Mouse (Mus musculus) hindbrain, embryonic 12.5 days (tissue): Measurements from ENCODE around the gene Git1. TPM values are rescaled to one million over a fixed set of nuclear protein-coding genes. Genes with fewer than 3 reads are reported as not detected.

Experiments
- ATAC-seq: fragments of 200-750 bp; cut with Nextera tagmentation; 2 replicates; pipeline ENCODE4 v1.8.0; 2017; ENCODE audit warnings: moderate TSS enrichment; ENCODE audit not compliant: low FRiP score
- H3K27ac ChIP-seq: fragments of 300-500 bp; sonication (generic); 2 replicates; pipeline ENCODE4 v1.5.1; 2016; ENCODE audit warnings: mild to moderate bottlenecking
- H3K27me3 ChIP-seq: fragments of 300-500 bp; sonication (generic); 2 replicates; pipeline ENCODE4 v1.6.1; 2016; ENCODE audit warnings: mild to moderate bottlenecking
- H3K36me3 ChIP-seq: fragments of 300-500 bp; sonication (generic); 2 replicates; pipeline ENCODE4 v1.6.1; 2016; ENCODE audit warnings: mild to moderate bottlenecking
- H3K4me1 ChIP-seq: fragments of 300-500 bp; sonication (generic); 2 replicates; pipeline ENCODE4 v1.6.1; 2016
- H3K4me2 ChIP-seq: fragments of 300-500 bp; sonication (generic); replicated peaks from 2 replicates; pipeline ENCODE4 v1.6.1; 2016; ENCODE audit warnings: mild to moderate bottlenecking
- H3K4me3 ChIP-seq: fragments of 300-500 bp; sonication (generic); 2 replicates; pipeline ENCODE4 v1.5.1; 2016; ENCODE audit warnings: mild to moderate bottlenecking
- H3K9ac ChIP-seq: fragments of 300-500 bp; sonication (generic); 2 replicates; pipeline ENCODE4 v1.6.1; 2016; ENCODE audit warnings: mild to moderate bottlenecking, moderate library complexity
- H3K9me3 ChIP-seq: fragments of 300-500 bp; sonication (generic); replicated peaks from 2 replicates; pipeline ENCODE4 v1.6.1; 2016; ENCODE audit warnings: mild to moderate bottlenecking
- WGBS: fragments of 180-500 bp; shearing (Covaris S2); methylation state at CpG from one replicate; pipeline ENCODE4 v1.1.7; 2016; 5-methylcytosine and 5-hydroxymethylcytosine counted together
- polyA plus RNA-seq: library from polyadenylated mRNA; unstranded; fragments of >200 nt; fragmentation: Nextera tagmentation; extraction: Ambion mirVana; gene quantifications from 2 replicates; pipeline ENCODE4 v1.2.1, GENCODE M21; 2016

The Git1 gene
- polyA plus RNA-seq, 1 experiment from 2014 or later: 13.4 TPM

GRCm38 (mm10) chr11:77464684-77465083 lies 28.7 kb upstream of the Git1 start:
- no peak for ATAC-seq
- H3K4me1 ChIP-seq: peaks cover 18% of the 10 kb centered on the region
- 59% methylated on average over 4 of the region's 4 CpGs for WGBS
- H3K9ac ChIP-seq: no peak overlapping the region
- H3K9me3 ChIP-seq: no peaks in the 10 kb centered on the region
- H3K4me3 ChIP-seq: no peak overlapping the region
- H3K4me2 ChIP-seq: no peak overlapping the region
- H3K27ac ChIP-seq: no peak overlapping the region
- no peaks in the 10 kb centered on the region for H3K36me3 ChIP-seq
- H3K27me3 ChIP-seq: peaks cover 86% of the 10 kb centered on the region

- 48% methylated on average over 3 of the region's 3 CpGs for WGBS
- Histone ChIP-seq H3K4me3 (no peak overlapping the region), H3K9me3 (no peaks in the 10 kb centered on the region), H3K36me3 (no peaks in the 10 kb centered on the region), H3K4me1 (peaks cover 18% of the 10 kb centered on the region), H3K9ac (no peak overlapping the region), H3K27me3 (peaks cover 86% of the 10 kb centered on the region), H3K27ac (no peak overlapping the region), H3K4me2 (no peak overlapping the region)
- no peak for ATAC-seq
Observed at GRCm38 (mm10) chr11:77465111-77465510, 28.3 kb upstream of the Git1 start.

DNA sequence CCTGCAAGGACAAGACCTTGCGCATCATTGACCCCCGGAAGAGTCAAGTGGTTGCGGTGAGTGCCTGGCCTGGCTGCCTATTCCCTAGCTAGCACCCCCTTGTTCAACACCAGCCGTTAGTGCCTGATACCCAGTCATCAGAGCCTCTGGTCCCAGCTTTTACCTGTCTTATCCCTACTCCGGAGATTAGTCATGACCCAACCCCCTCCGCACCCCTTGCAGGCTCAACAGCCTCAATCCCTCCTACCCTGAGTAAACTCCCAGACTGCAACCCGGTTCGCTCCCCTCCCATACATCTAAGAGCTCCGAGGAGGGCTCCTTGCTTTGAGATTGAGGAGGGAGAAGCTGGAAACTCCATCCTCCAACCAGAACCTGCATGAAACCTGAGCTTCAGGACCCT lies 26.8 kb upstream of the Git1 start:
- H3K4me3 ChIP-seq: no peak overlapping the region
- peaks cover 18% of the 10 kb centered on the region for H3K4me1 ChIP-seq
- WGBS: 29% methylated on average over 9 of the region's 9 CpGs
- peaks cover 11% of the 10 kb centered on the region for H3K36me3 ChIP-seq
- H3K9ac ChIP-seq: no peak overlapping the region
- peaks cover 71% of the 10 kb centered on the region for H3K27me3 ChIP-seq
- H3K4me2 ChIP-seq: peak overlapping the region; percentile 9; the same call in 1 of the 2 replicates
- no peaks in the 10 kb centered on the region for H3K9me3 ChIP-seq
- no peak for ATAC-seq
- H3K27ac ChIP-seq: no peak overlapping the region

DNA sequence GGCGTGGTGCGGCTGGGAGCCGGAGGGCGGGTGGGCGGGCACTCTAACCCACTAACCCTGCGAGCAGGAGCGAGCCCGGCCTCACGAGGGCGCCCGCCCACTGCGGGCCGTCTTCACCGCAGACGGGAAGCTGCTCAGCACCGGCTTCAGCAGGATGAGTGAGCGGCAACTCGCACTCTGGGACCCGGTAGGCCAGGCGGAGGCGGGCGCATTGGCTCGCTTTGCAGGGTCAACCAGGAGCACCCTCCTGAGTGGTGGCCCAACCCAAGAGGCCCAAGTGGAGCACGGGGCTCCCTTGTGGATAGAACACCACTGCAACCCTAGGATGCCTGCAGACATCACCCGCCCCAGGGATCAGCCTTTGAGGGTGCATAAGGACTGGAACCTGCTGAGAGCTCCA lies 26.2 kb upstream of the Git1 start:
- WGBS: 2% methylated on average over 25 of the region's 25 CpGs
- peaks cover 66% of the 10 kb centered on the region for H3K27me3 ChIP-seq
- no peaks in the 10 kb centered on the region for H3K9me3 ChIP-seq
- H3K4me2 ChIP-seq: peak overlapping the region; percentile 9; the same call in 1 of the 2 replicates
- no peak overlapping the region for H3K4me3 ChIP-seq
- peaks cover 17% of the 10 kb centered on the region for H3K36me3 ChIP-seq
- peaks cover 14% of the 10 kb centered on the region for H3K4me1 ChIP-seq
- no peak overlapping the region for H3K27ac ChIP-seq
- no peak for ATAC-seq
- peak overlapping the region; percentile 13; the same call in 1 of the 2 replicates for H3K9ac ChIP-seq

DNA sequence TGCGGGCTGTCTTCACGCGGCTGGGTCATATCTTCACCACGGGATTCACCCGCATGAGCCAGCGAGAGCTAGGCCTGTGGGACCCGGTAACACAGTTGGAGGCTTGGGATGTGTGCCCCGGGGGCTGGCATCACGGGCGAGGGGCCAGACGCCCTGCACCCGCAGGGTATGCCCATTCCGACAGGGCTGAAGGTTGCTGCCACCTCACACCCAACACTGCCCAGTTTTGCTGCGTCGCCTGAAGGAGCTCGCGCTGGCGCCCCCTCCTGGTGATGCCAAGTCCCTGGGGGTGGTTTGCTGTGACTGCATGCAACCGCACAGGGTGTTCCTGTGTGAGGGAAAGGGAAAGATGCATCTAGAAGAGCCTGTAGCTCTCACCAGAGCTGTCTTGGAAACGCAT lies 25.6 kb upstream of the Git1 start:
- H3K9ac ChIP-seq: no peak overlapping the region
- peaks cover 8% of the 10 kb centered on the region for H3K4me1 ChIP-seq
- no peak for ATAC-seq
- WGBS: 17% methylated on average over 20 of the region's 20 CpGs
- no peak overlapping the region for H3K27ac ChIP-seq
- no peaks in the 10 kb centered on the region for H3K9me3 ChIP-seq
- H3K4me3 ChIP-seq: no peak overlapping the region
- peaks cover 59% of the 10 kb centered on the region for H3K27me3 ChIP-seq
- peak overlapping the region; percentile 33 for H3K4me2 ChIP-seq
- peaks cover 23% of the 10 kb centered on the region for H3K36me3 ChIP-seq

DNA sequence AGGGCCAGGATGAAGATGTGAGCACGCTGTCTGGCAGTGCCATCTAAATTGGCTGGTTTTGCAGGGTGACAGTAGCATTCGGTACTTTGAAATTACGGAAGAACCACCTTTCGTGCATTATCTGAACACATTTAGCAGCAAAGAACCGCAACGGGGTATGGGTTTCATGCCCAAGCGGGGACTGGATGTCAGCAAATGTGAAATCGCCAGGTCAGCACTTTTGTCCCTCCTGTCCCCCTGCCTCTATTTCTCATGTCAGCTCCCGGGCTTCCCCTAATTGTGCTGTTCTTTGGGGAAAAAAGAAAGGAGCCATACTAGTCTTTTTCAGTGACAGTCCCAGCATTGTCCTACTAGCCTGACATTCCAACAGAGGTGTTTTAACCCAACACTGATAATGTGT lies 25.0 kb upstream of the Git1 start:
- no peak overlapping the region for H3K4me2 ChIP-seq
- H3K9me3 ChIP-seq: no peaks in the 10 kb centered on the region
- H3K9ac ChIP-seq: no peak overlapping the region
- H3K27ac ChIP-seq: no peak overlapping the region
- peaks cover 30% of the 10 kb centered on the region for H3K36me3 ChIP-seq
- H3K4me1 ChIP-seq: peaks cover 7% of the 10 kb centered on the region
- peaks cover 53% of the 10 kb centered on the region for H3K27me3 ChIP-seq
- 77% methylated on average over 9 of the region's 9 CpGs for WGBS
- no peak overlapping the region for H3K4me3 ChIP-seq
- ATAC-seq: no peak

DNA sequence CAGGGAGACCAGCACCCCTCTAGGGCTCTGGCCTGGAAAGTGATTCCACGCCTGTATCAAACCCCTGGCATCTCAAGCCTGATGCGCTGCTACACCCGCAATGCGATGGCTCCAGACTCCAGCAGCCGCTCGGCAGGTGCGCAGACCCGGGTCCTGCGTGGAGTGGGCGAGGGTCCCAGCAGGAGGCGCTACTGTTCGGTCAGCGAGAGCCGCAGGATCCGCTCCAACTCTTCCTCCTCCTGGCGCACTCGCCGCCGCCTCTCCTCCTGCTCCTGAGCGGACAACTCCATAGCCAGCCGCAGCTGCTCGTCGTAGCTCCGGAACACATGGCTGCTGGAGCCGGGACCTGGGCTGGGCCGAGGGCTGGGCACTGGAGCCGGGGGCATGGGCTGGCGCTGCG lies 22.0 kb upstream of the Git1 start:
- H3K9me3 ChIP-seq: no peaks in the 10 kb centered on the region
- ATAC-seq: no peak
- peaks cover 4% of the 10 kb centered on the region for H3K4me1 ChIP-seq
- 67% methylated on average over 28 of the region's 29 CpGs for WGBS
- peaks cover 25% of the 10 kb centered on the region for H3K27me3 ChIP-seq
- H3K36me3 ChIP-seq: peaks cover 49% of the 10 kb centered on the region
- H3K9ac ChIP-seq: no peak overlapping the region
- no peak overlapping the region for H3K4me2 ChIP-seq
- H3K27ac ChIP-seq: no peak overlapping the region
- H3K4me3 ChIP-seq: no peak overlapping the region

GRCm38 (mm10) chr11:77472775-77473174 lies 20.6 kb upstream of the Git1 start:
- WGBS: 94% methylated on average over 16 of the region's 16 CpGs
- Histone ChIP-seq H3K4me2 (no peak overlapping the region), H3K9ac (no peak overlapping the region), H3K4me3 (no peak overlapping the region), H3K9me3 (no peaks in the 10 kb centered on the region), H3K4me1 (peaks cover 1% of the 10 kb centered on the region), H3K27me3 (peaks cover 11% of the 10 kb centered on the region), H3K27ac (no peak overlapping the region), H3K36me3 (peaks cover 52% of the 10 kb centered on the region)
- no peak for ATAC-seq

DNA sequence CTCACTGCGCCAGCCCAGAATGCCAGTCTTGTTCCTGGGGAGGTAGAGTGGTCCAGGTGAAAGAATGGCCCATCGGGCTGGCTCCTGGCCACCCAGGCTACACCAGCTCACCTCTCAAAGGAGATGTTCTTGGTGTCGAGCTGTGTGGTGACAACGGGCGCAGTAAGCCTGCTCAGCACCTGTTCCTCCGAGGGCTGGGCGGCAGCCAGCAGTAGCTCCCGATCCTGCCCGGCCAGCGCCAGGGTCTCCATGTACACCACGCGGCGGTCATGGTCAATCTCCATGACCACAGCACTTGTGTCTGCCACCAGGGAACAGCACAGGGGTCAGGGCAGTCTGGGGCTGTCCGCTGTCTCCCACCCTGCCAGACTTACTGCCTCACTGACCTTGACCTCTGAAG lies 17.1 kb upstream of the Git1 start:
- Histone ChIP-seq H3K36me3 (peaks cover 44% of the 10 kb centered on the region), H3K4me3 (no peak overlapping the region), H3K9me3 (no peaks in the 10 kb centered on the region), H3K27ac (no peak overlapping the region), H3K9ac (no peak overlapping the region), H3K27me3 (no peaks in the 10 kb centered on the region), H3K4me1 (no peaks in the 10 kb centered on the region), H3K4me2 (no peak overlapping the region)
- 92% methylated on average over 14 of the region's 14 CpGs for WGBS
- ATAC-seq: no peak

DNA sequence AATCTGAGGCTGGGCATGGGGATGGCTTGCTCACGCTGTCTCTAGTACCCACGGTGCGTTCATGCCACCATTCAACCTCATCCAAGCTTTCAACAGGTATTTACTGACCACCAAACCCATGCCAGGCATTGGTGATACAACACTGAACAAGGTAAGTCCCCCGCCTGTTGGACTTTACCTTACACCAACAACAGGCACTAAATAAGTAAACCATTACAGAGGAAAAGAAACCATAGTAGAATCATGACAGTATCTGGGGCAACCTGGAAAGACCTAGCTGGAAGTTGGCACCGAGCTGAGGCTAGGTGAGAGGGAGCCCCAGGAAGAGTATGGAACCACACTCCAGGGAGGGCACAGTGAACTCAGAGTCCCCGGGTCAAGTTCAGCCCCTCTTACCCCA lies 16.5 kb upstream of the Git1 start:
- ATAC-seq: no peak
- Histone ChIP-seq H3K4me2 (no peak overlapping the region), H3K27ac (no peak overlapping the region), H3K27me3 (no peaks in the 10 kb centered on the region), H3K36me3 (peaks cover 37% of the 10 kb centered on the region), H3K4me3 (no peak overlapping the region), H3K9ac (no peak overlapping the region), H3K9me3 (no peaks in the 10 kb centered on the region), H3K4me1 (no peaks in the 10 kb centered on the region)
- WGBS: 90% methylated on average over 6 of the region's 6 CpGs

GRCm38 (mm10) chr11:77483043-77483442 lies 10.3 kb upstream of the Git1 start:
- Histone ChIP-seq H3K9ac (no peak overlapping the region), H3K9me3 (no peaks in the 10 kb centered on the region), H3K4me1 (peaks cover 48% of the 10 kb centered on the region), H3K4me2 (no peak overlapping the region), H3K27ac (no peak overlapping the region), H3K27me3 (no peaks in the 10 kb centered on the region), H3K4me3 (no peak overlapping the region), H3K36me3 (no peaks in the 10 kb centered on the region)
- no peak for ATAC-seq
- WGBS: 69% methylated on average over 3 of the region's 3 CpGs

DNA sequence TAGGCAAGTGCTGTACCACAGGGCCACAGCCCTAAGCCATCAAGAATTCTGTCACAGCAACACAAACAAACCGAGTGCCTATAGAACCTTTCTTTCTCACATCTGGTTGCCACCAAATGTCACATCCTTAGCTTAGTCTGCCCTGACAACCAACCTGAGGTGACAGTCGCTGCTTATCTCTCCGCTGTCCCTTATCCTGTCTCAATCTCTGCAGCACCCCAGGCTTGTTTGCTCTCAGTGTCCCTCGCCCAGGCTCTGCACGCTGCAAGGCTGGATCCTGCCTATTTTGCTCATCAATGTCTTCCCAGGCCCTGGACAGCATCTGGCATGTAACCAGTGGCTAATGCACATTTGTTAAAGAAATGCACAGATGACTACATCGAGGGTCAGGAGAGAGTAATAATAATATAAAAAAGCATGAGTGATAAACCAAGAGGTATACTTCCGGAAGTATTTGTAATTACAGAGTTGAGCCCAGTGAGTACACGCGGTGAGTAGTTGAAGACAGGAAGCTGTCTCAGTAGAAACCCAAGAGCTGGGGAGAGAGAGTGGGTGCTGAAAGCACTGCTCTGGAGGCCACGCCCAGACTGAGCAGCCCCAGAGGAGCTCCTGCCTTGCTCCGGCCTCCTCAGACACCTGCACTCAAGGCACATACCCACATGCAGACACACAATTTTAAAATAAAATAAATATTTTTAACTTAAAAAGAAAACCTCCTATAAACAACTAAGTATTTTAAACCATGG lies 9.7 kb upstream of the Git1 start:
- H3K9me3 ChIP-seq: no peaks in the 10 kb centered on the region
- H3K4me2 ChIP-seq: no peak overlapping the region
- no peak for ATAC-seq
- H3K9ac ChIP-seq: no peak overlapping the region
- 64% methylated on average over 11 of the region's 11 CpGs for WGBS
- no peak overlapping the region for H3K27ac ChIP-seq
- no peaks in the 10 kb centered on the region for H3K36me3 ChIP-seq
- peaks cover 54% of the 10 kb centered on the region for H3K4me1 ChIP-seq
- no peak overlapping the region for H3K4me3 ChIP-seq
- no peaks in the 10 kb centered on the region for H3K27me3 ChIP-seq

- no peaks in the 10 kb centered on the region for H3K36me3 ChIP-seq
- no peak overlapping the region; the same call in 1 of the 2 replicates for H3K9ac ChIP-seq
- peak overlapping the region; percentile 69; the same call in 1 of the 2 replicates for H3K4me2 ChIP-seq
- ATAC-seq: no peak
- H3K27me3 ChIP-seq: no peaks in the 10 kb centered on the region
- no peaks in the 10 kb centered on the region for H3K9me3 ChIP-seq
- 0 out of 2 replicates have a peak overlapping the region, but pooled peaks have one; percentile 1 for H3K4me3 ChIP-seq
- peaks cover 59% of the 10 kb centered on the region for H3K4me1 ChIP-seq
- H3K27ac ChIP-seq: peak overlapping the region; percentile 64
- WGBS: 42% methylated on average over 6 of the region's 6 CpGs
Observed at GRCm38 (mm10) chr11:77485229-77485628, 8.1 kb upstream of the Git1 start.
